Mouse (Mus musculus): ENCODE results near the gene Gucy2c. TPM values are rescaled to one million over a fixed set of nuclear protein-coding genes. Genes with fewer than 3 reads are reported as not detected.

The Gucy2c gene
- polyA plus RNA-seq, 1 experiment from 2014 or later: 0.18 TPM

DNA sequence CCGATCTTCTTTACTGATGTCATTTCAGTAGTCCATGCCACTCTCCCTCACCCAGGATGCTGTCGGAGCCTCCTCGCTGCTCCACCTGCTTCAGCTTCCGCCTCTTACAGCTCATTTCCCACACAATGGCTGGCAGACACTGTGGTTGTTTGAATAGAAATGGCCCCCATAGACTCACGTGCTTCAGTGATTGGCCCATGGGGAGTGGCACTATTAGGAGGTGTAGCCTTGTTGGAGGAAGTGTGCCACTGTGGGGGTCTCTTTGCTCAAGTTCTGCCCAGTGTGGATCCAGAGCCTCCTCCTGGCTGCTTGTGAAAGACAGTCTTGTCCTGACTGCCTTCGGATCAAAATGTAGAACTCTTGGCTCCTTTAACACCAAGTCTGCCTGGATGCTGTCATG is 14.3 kb upstream of the Gucy2c start:
- no peak overlapping the region for H3K27ac ChIP-seq (ENCODE audit: low read depth, low read length)
- DNase-seq (ENCODE audit: low spot score): no peak
- 49% methylated on average over 6 of the region's 6 CpGs for WGBS
- H3K36me3 ChIP-seq (ENCODE audit: control insufficient read depth, insufficient read depth, low read length): no peaks in the 10 kb centered on the region
- no peak overlapping the region for H3K9ac ChIP-seq (ENCODE audit: low read length)
- H3K4me1 ChIP-seq (ENCODE audit: control insufficient read depth, insufficient read depth, low read length): peaks cover 3% of the 10 kb centered on the region; the same call in 1 of the 2 replicates
- H3K4me2 ChIP-seq (ENCODE audit: low read length): no peak overlapping the region
- no peaks in the 10 kb centered on the region for H3K27me3 ChIP-seq (replicated peaks; ENCODE audit: control insufficient read depth, insufficient read depth, low read length)
- no peaks in the 10 kb centered on the region for H3K9me3 ChIP-seq (replicated peaks; ENCODE audit: control insufficient read depth, low read length)
- ATAC-seq: no peak
- H3K4me3 ChIP-seq (ENCODE audit: low read depth, low read length): no peak overlapping the region

DNA sequence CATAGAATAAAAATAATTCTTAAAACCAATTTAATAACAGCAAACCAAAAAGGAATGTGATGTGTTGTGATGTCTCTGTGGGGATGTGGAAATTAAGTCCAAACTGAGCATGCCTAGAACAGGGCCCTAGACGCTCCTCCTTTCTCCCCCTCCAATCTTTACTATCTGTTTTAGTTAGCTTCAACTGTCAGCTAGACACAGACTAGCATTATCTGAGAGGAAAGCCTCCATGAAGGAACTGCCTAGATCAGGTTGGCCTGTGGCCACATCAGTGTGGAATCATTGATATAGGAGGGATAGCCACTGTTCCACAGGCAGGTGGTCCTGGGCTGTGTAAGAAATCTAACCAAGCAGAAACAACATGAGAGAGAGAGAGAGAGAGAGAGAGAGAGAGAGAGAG is 13.5 kb upstream of the Gucy2c start:
- no peak overlapping the region for H3K4me2 ChIP-seq (ENCODE audit: low read length)
- peaks cover 3% of the 10 kb centered on the region; the same call in 1 of the 2 replicates for H3K4me1 ChIP-seq (ENCODE audit: control insufficient read depth, insufficient read depth, low read length)
- WGBS: 64% methylated on average over 1 of the region's 1 CpGs
- ATAC-seq (0 out of 2 replicates have a peak, but pooled peaks have one; percentile 12), DNase-seq (ENCODE audit: low spot score) (no peak)
- H3K4me3 ChIP-seq (ENCODE audit: low read depth, low read length): no peak overlapping the region
- H3K27me3 ChIP-seq (replicated peaks; ENCODE audit: control insufficient read depth, insufficient read depth, low read length): no peaks in the 10 kb centered on the region
- no peak overlapping the region for H3K27ac ChIP-seq (ENCODE audit: low read depth, low read length)
- no peak overlapping the region for H3K9ac ChIP-seq (ENCODE audit: low read length)
- no peaks in the 10 kb centered on the region for H3K36me3 ChIP-seq (ENCODE audit: control insufficient read depth, insufficient read depth, low read length)
- no peaks in the 10 kb centered on the region for H3K9me3 ChIP-seq (replicated peaks; ENCODE audit: control insufficient read depth, low read length)

DNA sequence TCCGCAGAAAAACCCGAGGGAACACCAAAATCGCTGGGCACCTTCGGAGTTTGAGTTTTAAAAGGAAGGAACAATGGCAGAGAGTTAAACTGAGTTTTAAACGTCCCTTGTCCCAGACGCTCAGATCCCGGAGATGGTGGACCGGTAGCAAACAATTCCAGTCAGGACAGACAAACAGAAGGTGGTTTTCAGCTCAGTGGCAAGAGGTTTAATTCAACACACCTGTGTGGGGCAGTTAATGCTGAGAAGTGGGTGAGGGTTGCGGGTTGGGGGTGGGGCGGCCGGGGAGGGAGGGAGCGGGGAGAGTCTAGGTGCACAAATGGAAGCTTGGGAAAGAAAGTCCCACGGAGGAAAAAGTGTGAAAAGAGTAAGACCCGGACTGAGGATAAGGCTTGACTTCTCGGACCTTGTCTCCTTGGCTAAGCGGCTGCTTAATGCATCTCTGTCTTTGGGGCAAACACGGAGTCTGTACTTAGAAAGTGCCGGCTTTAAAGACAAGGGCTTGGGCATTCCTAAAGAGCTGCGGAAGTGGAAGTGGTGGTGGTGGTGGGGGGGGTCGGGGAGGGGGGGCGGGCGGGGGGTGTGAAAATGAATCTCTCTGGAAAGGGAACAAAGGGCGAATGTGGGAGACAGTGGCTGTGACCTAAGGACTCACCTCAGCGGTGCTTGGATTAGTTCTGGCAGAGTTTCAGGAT is 12.4 kb upstream of the Gucy2c start:
- WGBS: 2% methylated on average over 24 of the region's 24 CpGs
- Histone ChIP-seq H3K36me3 (ENCODE audit: control insufficient read depth, insufficient read depth, low read length) (no peaks in the 10 kb centered on the region), H3K4me3 (ENCODE audit: low read depth, low read length) (peak overlapping the region; percentile 32), H3K9me3 (replicated peaks; ENCODE audit: control insufficient read depth, low read length) (no peaks in the 10 kb centered on the region), H3K4me1 (ENCODE audit: control insufficient read depth, insufficient read depth, low read length) (peaks cover 3% of the 10 kb centered on the region; the same call in 1 of the 2 replicates), H3K9ac (ENCODE audit: low read length) (peak overlapping the region; percentile 51), H3K27ac (ENCODE audit: low read depth, low read length) (no peak overlapping the region), H3K27me3 (replicated peaks; ENCODE audit: control insufficient read depth, insufficient read depth, low read length) (no peaks in the 10 kb centered on the region), H3K4me2 (ENCODE audit: low read length) (peak overlapping the region; percentile 66)
- ATAC-seq (peak; percentile 29; the same call in 1 of the 2 replicates), DNase-seq (ENCODE audit: low spot score) (peak; percentile 18)

DNA sequence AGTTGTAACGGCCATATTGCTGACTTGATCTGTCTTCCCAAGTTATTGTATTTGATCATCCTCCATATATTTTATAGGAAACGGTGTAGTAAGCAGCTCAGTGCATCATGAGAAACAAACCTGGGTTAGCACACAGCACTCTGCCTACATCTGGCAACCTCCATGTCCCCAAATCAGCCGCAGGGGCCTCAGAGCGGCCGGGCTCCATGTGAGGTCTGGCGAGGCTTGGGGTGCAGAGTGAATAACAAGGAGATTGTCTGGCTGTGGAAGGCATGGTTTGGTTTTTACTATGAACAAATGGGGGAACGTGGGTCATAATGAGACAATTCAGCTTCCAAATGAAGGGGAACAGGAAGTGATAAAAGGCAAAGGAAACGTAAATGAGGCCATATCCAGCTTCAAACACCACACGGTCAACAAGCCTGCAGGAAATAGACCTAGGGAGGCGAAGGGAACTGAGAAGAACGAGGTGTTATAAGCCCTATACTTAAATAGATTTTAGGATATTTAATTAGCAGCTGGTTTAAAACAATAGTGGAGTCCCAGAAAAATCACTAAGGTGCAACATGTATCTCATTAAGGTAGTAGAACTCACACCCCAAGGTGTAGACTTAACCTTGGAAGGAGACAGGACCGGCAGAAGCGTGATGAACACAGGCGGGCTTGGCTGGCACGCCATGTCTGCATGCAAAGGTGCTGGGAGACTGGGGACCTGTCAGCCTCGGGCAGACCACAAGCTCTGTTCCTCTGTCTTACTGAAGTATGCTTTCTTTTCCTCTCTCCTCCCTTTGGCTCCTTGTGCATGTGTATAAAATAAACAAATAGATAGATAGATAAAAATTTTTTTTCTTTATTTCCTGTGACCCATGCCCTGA is 11.6 kb upstream of the Gucy2c start:
- H3K9me3 ChIP-seq (replicated peaks; ENCODE audit: control insufficient read depth, low read length): no peaks in the 10 kb centered on the region
- H3K4me3 ChIP-seq (ENCODE audit: low read depth, low read length): peak overlapping the region; percentile 32
- H3K27me3 ChIP-seq (replicated peaks; ENCODE audit: control insufficient read depth, insufficient read depth, low read length): no peaks in the 10 kb centered on the region
- 23% methylated on average over 16 of the region's 16 CpGs for WGBS
- no peaks in the 10 kb centered on the region for H3K36me3 ChIP-seq (ENCODE audit: control insufficient read depth, insufficient read depth, low read length)
- H3K9ac ChIP-seq (ENCODE audit: low read length): peak overlapping the region; percentile 51; the same call in 1 of the 2 replicates
- H3K4me2 ChIP-seq (ENCODE audit: low read length): peak overlapping the region; percentile 66
- H3K4me1 ChIP-seq (ENCODE audit: control insufficient read depth, insufficient read depth, low read length): peaks cover 3% of the 10 kb centered on the region; the same call in 1 of the 2 replicates
- ATAC-seq: no peak
- H3K27ac ChIP-seq (ENCODE audit: low read depth, low read length): no peak overlapping the region
- no peak for DNase-seq (ENCODE audit: low spot score)

DNA sequence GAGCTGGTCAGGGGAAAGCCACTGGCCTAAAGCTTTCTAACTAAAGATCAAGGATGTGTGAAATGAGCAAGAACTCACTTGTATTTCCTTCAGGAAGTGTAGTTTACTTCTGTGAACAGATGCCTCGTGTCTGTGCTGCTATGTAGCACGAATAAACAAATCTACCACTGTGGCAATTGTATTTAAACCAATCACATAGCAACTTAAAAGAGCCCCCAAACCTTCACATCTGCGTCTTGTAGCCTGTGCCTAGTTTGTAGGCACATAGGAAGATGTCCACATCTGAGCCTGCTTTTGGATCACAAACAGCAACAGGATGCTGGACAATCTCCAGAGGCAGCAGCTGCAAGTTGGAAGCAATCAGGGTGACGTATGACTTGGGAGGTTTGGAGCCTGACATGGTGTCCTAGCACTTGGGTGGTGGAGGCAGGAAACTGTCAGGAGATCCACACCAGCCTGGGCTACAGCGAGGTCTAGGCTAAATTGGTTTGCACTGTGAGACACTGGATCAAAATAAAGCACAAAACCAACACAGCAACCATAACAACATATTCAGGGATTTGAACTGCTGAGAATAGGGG is 7.9 kb upstream of the Gucy2c start:
- no peak overlapping the region for H3K27ac ChIP-seq (ENCODE audit: low read depth, low read length)
- H3K4me1 ChIP-seq (ENCODE audit: control insufficient read depth, insufficient read depth, low read length): peaks cover 3% of the 10 kb centered on the region; the same call in 1 of the 2 replicates
- 77% methylated on average over 5 of the region's 5 CpGs for WGBS
- no peak overlapping the region for H3K4me2 ChIP-seq (ENCODE audit: low read length)
- H3K36me3 ChIP-seq (ENCODE audit: control insufficient read depth, insufficient read depth, low read length): no peaks in the 10 kb centered on the region
- no peaks in the 10 kb centered on the region for H3K9me3 ChIP-seq (replicated peaks; ENCODE audit: control insufficient read depth, low read length)
- ATAC-seq (no peak), DNase-seq (ENCODE audit: low spot score) (no peak)
- no peak overlapping the region for H3K9ac ChIP-seq (ENCODE audit: low read length)
- H3K4me3 ChIP-seq (ENCODE audit: low read depth, low read length): no peak overlapping the region
- no peaks in the 10 kb centered on the region for H3K27me3 ChIP-seq (replicated peaks; ENCODE audit: control insufficient read depth, insufficient read depth, low read length)

DNA sequence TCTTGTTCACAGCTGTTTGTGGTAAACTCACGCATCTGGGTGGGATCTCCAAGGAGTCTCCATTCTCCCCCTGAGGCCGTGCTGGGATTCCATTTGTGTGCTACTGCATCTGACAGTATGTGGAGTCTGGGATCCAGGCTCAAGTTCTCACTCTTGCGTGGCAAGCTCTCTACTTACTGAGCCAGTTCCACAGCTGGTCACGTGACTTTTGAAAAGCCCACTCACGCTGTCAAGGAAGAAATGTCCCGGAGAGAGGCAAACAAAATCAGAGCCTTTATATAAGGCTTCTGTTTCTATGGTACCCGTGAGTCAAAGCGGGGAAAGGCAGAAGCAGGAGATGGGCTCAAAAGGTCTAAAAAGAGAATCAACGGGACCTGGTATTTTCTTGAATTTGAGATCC is 1.2 kb upstream of the Gucy2c start:
- no peaks in the 10 kb centered on the region for H3K4me1 ChIP-seq (ENCODE audit: control insufficient read depth, insufficient read depth, low read length)
- no peak overlapping the region for H3K9ac ChIP-seq (ENCODE audit: low read length)
- no peak for DNase-seq (ENCODE audit: low spot score)
- H3K4me2 ChIP-seq (ENCODE audit: low read length): no peak overlapping the region
- H3K27ac ChIP-seq (ENCODE audit: low read depth, low read length): no peak overlapping the region
- no peaks in the 10 kb centered on the region for H3K27me3 ChIP-seq (replicated peaks; ENCODE audit: control insufficient read depth, insufficient read depth, low read length)
- H3K4me3 ChIP-seq (ENCODE audit: low read depth, low read length): no peak overlapping the region
- no peaks in the 10 kb centered on the region for H3K9me3 ChIP-seq (replicated peaks; ENCODE audit: control insufficient read depth, low read length)
- WGBS: 82% methylated on average over 9 of the region's 9 CpGs
- no peak for ATAC-seq
- no peaks in the 10 kb centered on the region for H3K36me3 ChIP-seq (ENCODE audit: control insufficient read depth, insufficient read depth, low read length)

DNA sequence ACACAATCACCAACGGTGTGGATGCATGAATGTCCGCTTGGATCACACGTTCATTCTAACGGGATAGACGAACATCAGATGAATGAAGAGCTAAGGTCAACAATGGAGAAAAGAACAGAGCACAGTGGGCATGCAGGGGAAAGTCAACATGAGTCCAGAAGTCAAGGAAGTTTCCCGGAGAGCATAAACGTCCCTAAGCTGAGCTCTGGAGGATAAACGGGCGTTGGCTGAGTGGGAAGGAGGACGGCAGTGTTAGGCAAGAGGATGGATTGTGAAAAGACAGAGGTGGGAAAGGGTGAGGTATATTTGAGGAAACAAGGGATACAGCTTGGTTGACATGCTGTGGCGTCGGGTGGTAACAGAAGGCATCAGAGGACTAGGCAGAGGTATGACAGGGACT is 581 bp upstream of the Gucy2c start:
- WGBS: 89% methylated on average over 12 of the region's 12 CpGs
- Histone ChIP-seq H3K27ac (ENCODE audit: low read depth, low read length) (no peak overlapping the region), H3K4me1 (ENCODE audit: control insufficient read depth, insufficient read depth, low read length) (no peaks in the 10 kb centered on the region), H3K27me3 (replicated peaks; ENCODE audit: control insufficient read depth, insufficient read depth, low read length) (no peaks in the 10 kb centered on the region), H3K9ac (ENCODE audit: low read length) (no peak overlapping the region), H3K36me3 (ENCODE audit: control insufficient read depth, insufficient read depth, low read length) (no peaks in the 10 kb centered on the region), H3K4me2 (ENCODE audit: low read length) (no peak overlapping the region), H3K4me3 (ENCODE audit: low read depth, low read length) (no peak overlapping the region), H3K9me3 (replicated peaks; ENCODE audit: control insufficient read depth, low read length) (no peaks in the 10 kb centered on the region)
- ATAC-seq (no peak), DNase-seq (ENCODE audit: low spot score) (no peak)

DNA sequence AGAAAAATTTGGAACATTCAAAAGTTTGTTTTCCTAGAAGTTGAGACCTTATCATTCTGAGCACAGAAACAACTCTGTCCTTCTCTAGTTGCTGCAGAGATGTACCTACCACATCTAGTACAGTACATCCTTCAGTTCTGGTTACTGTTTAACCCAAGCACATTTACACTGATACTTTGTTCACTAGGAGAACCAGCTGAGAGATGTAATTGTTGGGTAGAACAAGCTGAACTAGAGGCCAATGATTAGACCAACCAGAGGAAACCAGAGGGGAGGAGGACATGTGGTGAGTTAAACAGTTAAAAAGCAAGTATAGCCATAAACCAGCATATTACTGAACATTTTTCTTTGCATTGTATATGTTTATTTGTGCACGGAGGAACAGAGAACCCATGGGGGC is 5.2 kb downstream of the Gucy2c start:
- H3K4me2 ChIP-seq (ENCODE audit: low read length): no peak overlapping the region
- no peak for DNase-seq (ENCODE audit: low spot score)
- no peaks in the 10 kb centered on the region for H3K27me3 ChIP-seq (replicated peaks; ENCODE audit: control insufficient read depth, insufficient read depth, low read length)
- H3K36me3 ChIP-seq (ENCODE audit: control insufficient read depth, insufficient read depth, low read length): no peaks in the 10 kb centered on the region
- no peaks in the 10 kb centered on the region for H3K4me1 ChIP-seq (ENCODE audit: control insufficient read depth, insufficient read depth, low read length)
- H3K27ac ChIP-seq (ENCODE audit: low read depth, low read length): no peak overlapping the region
- no peak for ATAC-seq
- H3K9me3 ChIP-seq (replicated peaks; ENCODE audit: control insufficient read depth, low read length): no peaks in the 10 kb centered on the region
- no peak overlapping the region for H3K9ac ChIP-seq (ENCODE audit: low read length)
- H3K4me3 ChIP-seq (ENCODE audit: low read depth, low read length): no peak overlapping the region
- 96% methylated on average over 1 of the region's 1 CpGs for WGBS
